Mouse (Mus musculus) hindbrain, embryonic 11.5 days (tissue): ENCODE results near the gene Arrdc5. TPM values are rescaled to one million over a fixed set of nuclear protein-coding genes. Genes with fewer than 3 reads are reported as not detected.

Source experiments
- ATAC-seq: fragments of 200-750 bp; cut with Nextera tagmentation; 2 replicates; pipeline ENCODE4 v1.8.0; 2017; ENCODE audit warnings: mild to moderate bottlenecking, moderate TSS enrichment, moderate library complexity; ENCODE audit not compliant: low FRiP score
- DNase-seq: peaks from one replicate; pipeline ENCODE4 v3.0.0-alpha.2; 2015; ENCODE audit warnings: low spot score
- H3K27ac ChIP-seq: fragments of 300-500 bp; sonication (generic); 2 replicates; pipeline ENCODE4 v1.5.1; 2014; ENCODE audit warnings: mild to moderate bottlenecking, low read depth, low read length
- H3K27me3 ChIP-seq: fragments of 300-500 bp; sonication (generic); 2 replicates; pipeline ENCODE4 v1.6.1; 2014; ENCODE audit warnings: mild to moderate bottlenecking, low read length, moderate library complexity, mixed read lengths; ENCODE audit not compliant: control insufficient read depth, insufficient read depth
- H3K36me3 ChIP-seq: fragments of 300-500 bp; sonication (generic); 2 replicates; pipeline ENCODE4 v1.6.1; 2014; ENCODE audit warnings: mild to moderate bottlenecking, low read length, moderate library complexity, mixed read lengths; ENCODE audit not compliant: control insufficient read depth, insufficient read depth
- H3K4me1 ChIP-seq: fragments of 300-500 bp; sonication (generic); replicated peaks from 2 replicates; pipeline ENCODE4 v1.6.1; 2014; ENCODE audit warnings: low read length, mixed read lengths; ENCODE audit not compliant: control insufficient read depth, insufficient read depth
- H3K4me2 ChIP-seq: fragments of 300-500 bp; sonication (generic); replicated peaks from 2 replicates; pipeline ENCODE4 v1.6.1; 2014; ENCODE audit warnings: mild to moderate bottlenecking, low read depth, low read length
- H3K4me3 ChIP-seq: fragments of 300-500 bp; sonication (generic); 2 replicates; pipeline ENCODE4 v1.5.1; 2014; ENCODE audit warnings: low read depth, low read length
- H3K9ac ChIP-seq: fragments of 300-500 bp; sonication (generic); 2 replicates; pipeline ENCODE4 v1.6.1; 2014; ENCODE audit warnings: low read depth, low read length
- H3K9me3 ChIP-seq: fragments of 300-500 bp; sonication (generic); 2 replicates; pipeline ENCODE4 v1.6.1; 2016; ENCODE audit warnings: low read length; ENCODE audit not compliant: control insufficient read depth
- WGBS: fragments of 180-500 bp; shearing (Covaris S2); extraction: QIAGEN DNeasy Blood & Tissue Kit; methylation state at CpG from one replicate; pipeline ENCODE4 v1.1.7; 2014; 5-methylcytosine and 5-hydroxymethylcytosine counted together
- polyA plus RNA-seq: library from polyadenylated mRNA; unstranded; fragments of >200 nt; fragmentation: Nextera tagmentation; extraction: Ambion mirVana; gene quantifications from 2 replicates; pipeline ENCODE4 v1.2.1, GENCODE M21; 2014

Gene Arrdc5
- not detected in 2 replicates for polyA plus RNA-seq

- no peak within 1 kb of the TSS for H3K9ac ChIP-seq
- H3K4me1 ChIP-seq = peaks cover 10% of the 10 kb centered on the region
- ATAC-seq = no peak
- H3K27ac ChIP-seq = no peak within 1 kb of the TSS
- no peaks in the 10 kb centered on the region for H3K9me3 ChIP-seq
- H3K36me3 ChIP-seq = no peaks in the 10 kb centered on the region
- H3K27me3 ChIP-seq = no peaks in the 10 kb centered on the region
- no peak for DNase-seq
- 90% methylated on average over 9 of the region's 9 CpGs for WGBS
- H3K4me3 ChIP-seq = no peak within 1 kb of the TSS
- no peak within 1 kb of the TSS for H3K4me2 ChIP-seq
Measured at GRCm38 (mm10) chr17:56300186-56300585, at the start of gene Arrdc5. Gene Arrdc5 (minus strand): TSS chr17:56300286.

GRCm38 (mm10) chr17:56348586-56348985 lies 48.5 kb upstream of the Arrdc5 start:
- H3K27ac ChIP-seq = no peak overlapping the region

GRCm38 (mm10) chr17:56348128-56348527 lies 48.0 kb upstream of the Arrdc5 start:
- H3K9ac ChIP-seq = 0 out of 2 replicates have a peak overlapping the region, but pooled peaks have one; percentile 4
- no peaks in the 10 kb centered on the region for H3K27me3 ChIP-seq
- no peak overlapping the region for H3K4me2 ChIP-seq
- DNase-seq = no peak
- no peak overlapping the region for H3K27ac ChIP-seq
- WGBS = 75% methylated on average over 4 of the region's 4 CpGs
- no peak overlapping the region for H3K4me3 ChIP-seq
- no peaks in the 10 kb centered on the region for H3K4me1 ChIP-seq
- 0 out of 2 replicates have a peak, but pooled peaks cover 1% of the 10 kb centered on the region for H3K36me3 ChIP-seq
- no peaks in the 10 kb centered on the region for H3K9me3 ChIP-seq
- ATAC-seq = no peak

More at GRCm38 (mm10) chr17:56348586-56348985, 48.5 kb upstream of the Arrdc5 start:
- no peak overlapping the region for H3K4me2 ChIP-seq
- H3K9ac ChIP-seq = no peak overlapping the region
- no peak for ATAC-seq
- H3K9me3 ChIP-seq = no peaks in the 10 kb centered on the region
- no peaks in the 10 kb centered on the region for H3K4me1 ChIP-seq
- H3K36me3 ChIP-seq = 0 out of 2 replicates have a peak, but pooled peaks cover 6% of the 10 kb centered on the region
- no peaks in the 10 kb centered on the region for H3K27me3 ChIP-seq
- no peak for DNase-seq
- no peak overlapping the region for H3K4me3 ChIP-seq

GRCm38 (mm10) chr17:56345364-56345763 lies 45.3 kb upstream of the Arrdc5 start:
- H3K27me3 ChIP-seq = no peaks in the 10 kb centered on the region
- DNase-seq (no peak), ATAC-seq (no peak)
- H3K4me3 ChIP-seq = no peak overlapping the region
- no peaks in the 10 kb centered on the region for H3K4me1 ChIP-seq
- H3K27ac ChIP-seq = no peak overlapping the region
- H3K36me3 ChIP-seq = no peaks in the 10 kb centered on the region
- H3K4me2 ChIP-seq = no peak overlapping the region
- H3K9ac ChIP-seq = no peak overlapping the region
- H3K9me3 ChIP-seq = no peaks in the 10 kb centered on the region
- WGBS = 77% methylated on average over 2 of the region's 2 CpGs

GRCm38 (mm10) chr17:56343466-56343865 lies 43.4 kb upstream of the Arrdc5 start:
- DNase-seq = no peak
- H3K4me1 ChIP-seq = no peaks in the 10 kb centered on the region
- H3K4me2 ChIP-seq = no peak overlapping the region
- no peak overlapping the region; the same call in 1 of the 2 replicates for H3K27ac ChIP-seq
- no peak overlapping the region for H3K4me3 ChIP-seq
- no peak overlapping the region for H3K9ac ChIP-seq
- no peaks in the 10 kb centered on the region for H3K9me3 ChIP-seq
- H3K36me3 ChIP-seq = no peaks in the 10 kb centered on the region
- WGBS = 77% methylated on average over 3 of the region's 3 CpGs
- no peaks in the 10 kb centered on the region for H3K27me3 ChIP-seq
- ATAC-seq = no peak

GRCm38 (mm10) chr17:56340717-56341116 lies 40.6 kb upstream of the Arrdc5 start:
- H3K9me3 ChIP-seq = no peaks in the 10 kb centered on the region
- ATAC-seq (no peak), DNase-seq (no peak)
- H3K4me1 ChIP-seq = no peaks in the 10 kb centered on the region
- no peaks in the 10 kb centered on the region for H3K36me3 ChIP-seq
- no peak overlapping the region for H3K27ac ChIP-seq
- no peak overlapping the region for H3K9ac ChIP-seq
- H3K4me2 ChIP-seq = no peak overlapping the region
- no peaks in the 10 kb centered on the region for H3K27me3 ChIP-seq
- no peak overlapping the region for H3K4me3 ChIP-seq

GRCm38 (mm10) chr17:56338909-56339308 lies 38.8 kb upstream of the Arrdc5 start:
- ATAC-seq = no peak
- H3K4me2 ChIP-seq = no peak overlapping the region
- no peak overlapping the region for H3K9ac ChIP-seq
- DNase-seq = peak; percentile 48
- 68% methylated on average over 4 of the region's 4 CpGs for WGBS
- no peaks in the 10 kb centered on the region for H3K4me1 ChIP-seq
- H3K27me3 ChIP-seq = no peaks in the 10 kb centered on the region
- no peaks in the 10 kb centered on the region for H3K9me3 ChIP-seq
- no peaks in the 10 kb centered on the region for H3K36me3 ChIP-seq
- H3K4me3 ChIP-seq = no peak overlapping the region
- no peak overlapping the region for H3K27ac ChIP-seq

GRCm38 (mm10) chr17:56337791-56338190 lies 37.7 kb upstream of the Arrdc5 start:
- Histone ChIP-seq H3K9me3 (no peaks in the 10 kb centered on the region), H3K9ac (no peak overlapping the region), H3K4me3 (no peak overlapping the region), H3K4me1 (no peaks in the 10 kb centered on the region), H3K36me3 (no peaks in the 10 kb centered on the region), H3K27me3 (no peaks in the 10 kb centered on the region), H3K27ac (no peak overlapping the region), H3K4me2 (no peak overlapping the region)
- DNase-seq (no peak), ATAC-seq (no peak)
- WGBS = 97% methylated on average over 6 of the region's 6 CpGs

- Histone ChIP-seq H3K4me2 (no peak overlapping the region), H3K4me3 (no peak overlapping the region), H3K36me3 (no peaks in the 10 kb centered on the region), H3K4me1 (no peaks in the 10 kb centered on the region), H3K27me3 (no peaks in the 10 kb centered on the region), H3K27ac (no peak overlapping the region), H3K9ac (no peak overlapping the region), H3K9me3 (no peaks in the 10 kb centered on the region)
- DNase-seq (peak; percentile 71), ATAC-seq (peak; percentile 16; the same call in 1 of the 2 replicates)
- 73% methylated on average over 4 of the region's 4 CpGs for WGBS
Measured at GRCm38 (mm10) chr17:56337190-56337589, 37.1 kb upstream of the Arrdc5 start.
